Mouse (Mus musculus): Measurements from ENCODE around the gene Prkar2b.

GRCm38 (mm10) chr12:31989726-31990125 is 71.4 kb downstream of the Prkar2b start:
- TF ChIP-seq CTCF (IDR thresholded peaks at IDR 0.05; ENCODE audit: low read depth), result no peak
- no peak for TF ChIP-seq EP300 (optimal IDR thresholded peaks at IDR 0.05)
